Mouse (Mus musculus) kidney, adult 18-20 months (tissue): ENCODE data around the gene Rnf220.

Experiments
- DNase-seq: peaks from one replicate; pipeline ENCODE4 v3.0.0; 2021

The Rnf220 gene

GRCm38 (mm10) chr4:117434336-117434735 lies 62.5 kb downstream of the Rnf220 start:
- DNase-seq, result no peak

DNA sequence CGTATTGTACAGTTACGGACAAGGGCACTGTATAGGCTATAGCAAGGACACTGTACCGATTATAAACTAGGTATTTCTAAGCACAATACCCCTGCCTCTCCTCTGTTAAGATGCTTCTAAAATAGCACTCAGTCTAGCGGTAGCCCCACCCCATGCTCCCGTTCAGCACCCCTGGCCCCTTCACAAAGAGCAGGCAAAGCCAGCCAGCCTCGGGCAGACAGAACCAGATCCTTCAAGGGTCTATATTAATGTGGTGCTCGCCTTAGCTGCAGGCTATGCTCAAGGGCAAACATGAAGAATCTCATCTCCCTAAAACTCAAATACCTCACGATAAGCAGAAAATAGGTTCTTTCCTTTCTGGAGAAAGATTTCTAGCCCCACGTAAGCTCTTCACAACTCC lies 67.2 kb downstream of the Rnf220 start:
- DNase-seq, result no peak

- DNase-seq, result no peak
Measured at GRCm38 (mm10) chr4:117427540-117427939, 69.3 kb downstream of the Rnf220 start.

GRCm38 (mm10) chr4:117421077-117421476 lies 75.8 kb downstream of the Rnf220 start:
- DNase-seq, result no peak

GRCm38 (mm10) chr4:117416827-117417226 lies 80.0 kb downstream of the Rnf220 start:
- DNase-seq, result no peak

GRCm38 (mm10) chr4:117410049-117410410 lies 86.8 kb downstream of the Rnf220 start:
- no peak for DNase-seq

DNA sequence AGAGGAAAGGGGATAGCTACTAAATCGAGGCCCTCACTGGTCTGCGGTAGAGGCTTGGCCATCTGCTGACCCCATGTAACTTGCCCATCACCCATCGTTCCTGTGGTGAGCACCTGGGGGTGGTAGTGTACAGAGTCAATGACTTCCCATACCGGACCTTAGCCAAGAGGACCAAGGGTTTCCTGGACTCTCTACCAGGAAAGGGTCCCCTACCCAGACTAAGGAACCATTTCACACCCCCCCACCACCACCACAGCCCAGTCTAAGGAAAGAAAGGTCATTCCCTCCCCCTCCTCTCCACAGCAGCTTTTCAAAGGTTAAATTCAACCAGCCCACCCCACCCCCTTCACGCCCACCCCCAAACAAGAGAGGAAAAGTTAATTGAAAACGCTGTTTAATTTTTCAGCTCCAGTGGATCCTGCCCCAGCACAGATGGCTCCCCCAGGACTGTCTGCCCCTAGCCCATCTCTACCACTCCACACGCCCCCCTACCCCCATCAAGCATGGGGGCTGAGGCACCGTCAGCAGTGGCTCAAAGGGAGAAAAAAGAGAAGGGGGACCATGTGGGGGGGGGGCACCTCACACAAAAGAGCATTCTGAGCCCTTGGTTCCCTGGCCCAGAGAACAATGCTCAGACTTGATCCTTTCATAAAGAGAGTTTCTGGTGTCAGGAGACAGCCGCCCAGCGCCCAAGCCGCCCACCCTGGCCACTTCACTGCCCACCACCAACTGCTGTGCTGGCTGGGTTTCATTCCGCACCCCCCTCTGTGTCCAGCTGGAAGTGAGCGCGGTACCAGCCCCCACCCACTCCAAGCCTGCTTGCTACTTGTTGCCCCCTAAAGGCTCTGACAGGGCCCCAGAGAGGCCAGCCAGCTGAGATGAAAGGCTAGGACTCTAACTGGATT lies 87.5 kb downstream of the Rnf220 start:
- no peak for DNase-seq

DNA sequence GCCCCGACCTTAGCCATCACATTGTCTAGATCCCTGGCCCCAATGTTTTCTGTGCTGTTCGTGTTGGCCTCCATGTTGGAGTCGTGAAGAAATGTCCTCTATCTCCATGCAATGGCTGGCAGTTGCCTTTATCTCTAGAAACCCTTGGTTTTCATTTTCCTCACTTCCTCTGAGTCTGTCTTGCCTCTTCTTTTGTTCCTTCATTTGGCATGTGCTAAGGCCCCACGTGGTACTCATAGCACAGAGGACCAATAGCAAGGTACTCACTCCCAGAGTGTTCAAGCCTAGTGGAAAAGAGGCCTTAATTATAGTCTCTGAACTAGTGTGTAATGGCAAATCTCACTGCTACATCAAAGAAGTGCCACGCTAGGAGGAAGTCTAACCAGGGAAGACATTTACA lies 88.9 kb downstream of the Rnf220 start:
- DNase-seq, result no peak

DNA sequence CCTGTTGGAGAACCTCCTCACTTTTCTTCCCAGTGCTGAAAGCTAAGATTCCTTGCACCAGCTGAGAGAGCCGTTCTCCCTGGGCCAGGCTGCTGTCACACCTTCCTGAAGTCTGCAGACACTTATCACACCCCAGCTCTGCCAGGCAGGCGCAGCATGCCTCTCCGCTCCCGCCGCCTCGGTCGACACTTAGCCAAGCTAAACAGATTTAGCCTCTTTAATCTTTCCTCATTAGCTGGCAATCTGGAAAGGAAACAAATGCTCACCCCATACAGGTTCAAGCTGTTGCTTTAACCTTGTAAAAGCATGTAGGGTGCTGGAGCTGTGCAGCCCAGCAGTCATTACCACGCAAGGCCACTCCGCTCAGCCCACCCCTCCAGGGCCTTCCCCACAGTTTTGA lies 90.9 kb downstream of the Rnf220 start:
- no peak for DNase-seq

GRCm38 (mm10) chr4:117405211-117405610 lies 91.6 kb downstream of the Rnf220 start:
- DNase-seq, result no peak

GRCm38 (mm10) chr4:117403411-117403810 lies 93.4 kb downstream of the Rnf220 start:
- DNase-seq, result no peak

DNA sequence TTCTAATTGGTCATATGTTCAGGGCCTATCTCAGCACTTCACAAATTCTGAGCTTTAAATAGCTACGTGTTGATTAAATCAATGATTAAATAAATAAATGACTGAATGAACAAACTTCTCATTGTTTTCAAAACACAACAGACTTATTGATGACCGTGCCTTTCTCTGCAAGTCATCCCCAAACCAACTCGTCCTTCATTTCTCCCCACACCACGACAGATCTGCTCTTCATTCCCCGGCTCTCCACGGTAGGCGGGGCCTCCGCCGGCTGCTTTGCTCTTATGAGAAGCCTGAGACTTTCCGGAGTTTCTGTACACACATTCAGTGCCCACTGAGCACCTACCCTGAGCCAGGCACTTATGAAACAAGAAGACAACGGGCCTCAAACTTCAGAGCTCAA lies 99.7 kb downstream of the Rnf220 start:
- DNase-seq, result no peak

GRCm38 (mm10) chr4:117393027-117393426 lies 103.8 kb downstream of the Rnf220 start:
- no peak for DNase-seq

- DNase-seq, result no peak
Measured at GRCm38 (mm10) chr4:117392391-117392790, 104.5 kb downstream of the Rnf220 start.

DNA sequence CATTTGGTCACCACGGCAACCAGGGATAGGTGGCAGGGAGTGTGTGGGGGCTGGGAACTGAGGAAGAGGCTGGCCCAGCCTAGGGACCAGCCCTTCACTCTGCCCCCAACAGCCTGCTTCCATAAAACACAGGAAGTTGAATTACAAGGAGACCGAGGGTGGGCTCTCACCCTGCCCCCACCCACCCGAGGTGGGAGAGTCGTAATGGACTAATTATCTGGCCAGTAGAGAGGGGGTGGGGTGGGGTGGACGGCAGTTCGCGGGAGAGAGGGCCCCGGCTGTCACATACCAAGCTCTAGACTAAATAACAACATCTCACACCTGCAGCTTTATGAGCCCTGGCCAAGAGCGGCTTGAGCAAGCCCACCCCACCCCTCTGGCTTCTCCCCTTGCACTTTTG lies 104.9 kb downstream of the Rnf220 start:
- DNase-seq, result no peak

DNA sequence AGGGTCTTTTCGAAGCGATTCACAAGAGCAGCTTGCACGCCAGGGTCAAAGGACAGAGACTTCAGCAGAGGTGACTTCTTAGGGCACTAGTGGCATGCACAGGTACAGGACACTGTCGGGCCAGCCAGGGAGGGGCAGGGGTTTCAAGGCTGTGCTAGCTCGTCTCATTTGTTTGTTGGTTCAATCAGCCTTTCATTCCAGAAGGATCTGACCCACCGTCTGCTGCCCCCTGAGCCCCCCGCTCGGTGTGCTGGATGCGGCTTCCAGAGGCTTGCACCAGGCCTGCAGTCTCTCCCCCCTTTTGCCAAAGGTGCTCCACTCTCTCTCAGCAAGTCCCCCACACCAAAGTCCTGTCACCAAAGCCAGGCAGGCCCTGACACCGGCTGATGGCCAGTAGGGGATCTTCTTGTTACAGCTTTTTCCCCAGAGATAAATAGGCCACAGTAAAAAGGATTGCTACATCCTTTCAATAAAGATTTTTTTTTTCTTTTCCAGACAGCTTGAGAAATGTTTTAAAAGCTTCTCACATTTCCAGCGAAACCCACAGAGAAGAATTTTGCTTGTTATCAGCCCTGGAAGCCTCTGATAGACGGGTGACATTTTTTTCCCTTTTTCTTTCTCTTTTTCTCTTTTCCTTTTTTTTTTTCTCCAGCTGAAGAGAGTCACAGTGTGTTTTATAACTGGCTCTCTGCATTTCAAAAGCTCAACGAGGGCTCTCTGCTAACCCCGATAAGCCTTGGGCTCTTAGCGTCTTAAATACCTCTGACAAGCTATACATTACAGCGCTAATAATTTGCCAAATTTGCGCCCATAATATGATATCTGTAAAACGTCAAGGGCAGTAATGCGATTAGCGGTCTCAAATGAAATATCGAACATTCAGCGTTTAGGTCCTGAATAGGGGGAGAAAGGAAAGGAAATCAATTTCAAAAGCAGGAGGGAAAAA lies 105.7 kb downstream of the Rnf220 start:
- no peak for DNase-seq

DNA sequence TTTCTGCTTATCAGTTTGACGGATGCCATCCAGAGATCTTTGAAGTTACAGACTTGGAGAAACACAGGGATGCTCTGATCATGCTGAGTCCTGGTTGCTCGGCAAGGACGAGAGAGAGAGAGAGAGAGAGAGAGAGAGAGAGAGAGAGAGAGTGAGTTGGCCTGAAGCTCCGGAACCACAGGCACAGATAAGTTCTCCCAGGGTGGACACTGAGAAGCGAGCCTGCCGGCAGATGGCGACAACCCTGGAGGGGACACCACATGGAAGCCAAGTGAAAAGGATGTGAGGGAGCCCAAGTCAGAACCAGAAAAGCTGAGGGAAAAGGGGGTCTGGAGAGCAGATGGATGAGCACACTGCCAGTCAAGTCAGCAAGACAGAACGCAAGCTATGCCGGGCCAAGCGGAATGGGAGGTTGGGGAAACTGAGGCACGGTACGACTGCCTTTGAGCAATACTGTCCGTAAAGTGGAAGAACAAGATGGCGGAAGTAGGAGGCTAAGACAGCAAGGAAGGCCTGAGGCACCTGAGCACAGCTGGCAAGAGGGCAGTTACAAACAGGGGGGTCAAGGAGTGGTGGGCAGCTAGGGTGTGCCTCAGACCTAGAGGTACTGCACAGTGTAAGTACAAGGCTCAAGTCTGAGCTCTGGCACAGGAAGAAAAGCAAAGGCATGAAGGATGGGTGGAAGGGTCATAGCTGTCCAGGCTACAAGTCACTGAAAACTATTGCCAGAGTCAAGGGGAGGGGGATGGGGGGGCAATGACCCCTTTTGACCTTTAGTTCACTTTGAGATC lies 107.4 kb downstream of the Rnf220 start:
- DNase-seq, result no peak

GRCm38 (mm10) chr4:117385247-117385646 lies 111.6 kb downstream of the Rnf220 start:
- no peak for DNase-seq

- DNase-seq, result no peak
Measured at GRCm38 (mm10) chr4:117381846-117382245, 115.0 kb downstream of the Rnf220 start.

GRCm38 (mm10) chr4:117380558-117380935 lies 116.3 kb downstream of the Rnf220 start:
- DNase-seq, result no peak

- no peak for DNase-seq
Measured at GRCm38 (mm10) chr4:117379803-117380557, 116.9 kb downstream of the Rnf220 start.

GRCm38 (mm10) chr4:117374078-117374540 lies 122.7 kb downstream of the Rnf220 start:
- no peak for DNase-seq
